Mouse (Mus musculus): ENCODE data around the gene Tollip.

Gene Tollip

DNA sequence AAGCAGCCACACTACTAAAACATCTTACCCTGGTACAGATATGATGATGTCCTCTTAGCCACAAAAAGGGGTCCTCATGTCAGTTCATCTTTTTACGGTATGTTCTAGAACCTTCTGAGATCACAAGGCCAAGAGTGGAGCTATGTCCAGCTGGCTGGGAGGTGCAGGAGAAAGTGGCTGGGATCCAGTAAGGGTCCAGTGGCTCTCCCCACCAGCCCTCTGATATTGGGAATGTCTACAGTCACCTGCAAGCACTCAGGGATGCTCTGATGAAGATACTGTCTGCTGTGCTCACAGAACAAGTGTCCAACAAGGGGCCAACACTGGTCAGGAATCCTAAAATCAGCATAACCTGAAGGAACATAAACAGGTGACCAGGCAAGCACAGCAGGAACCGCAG lies at the start of gene Tollip:
Gene Tollip (minus strand): TSS at position 101 of the 400 bp plus-strand sequence.
- DNase-seq, result no peak

DNA sequence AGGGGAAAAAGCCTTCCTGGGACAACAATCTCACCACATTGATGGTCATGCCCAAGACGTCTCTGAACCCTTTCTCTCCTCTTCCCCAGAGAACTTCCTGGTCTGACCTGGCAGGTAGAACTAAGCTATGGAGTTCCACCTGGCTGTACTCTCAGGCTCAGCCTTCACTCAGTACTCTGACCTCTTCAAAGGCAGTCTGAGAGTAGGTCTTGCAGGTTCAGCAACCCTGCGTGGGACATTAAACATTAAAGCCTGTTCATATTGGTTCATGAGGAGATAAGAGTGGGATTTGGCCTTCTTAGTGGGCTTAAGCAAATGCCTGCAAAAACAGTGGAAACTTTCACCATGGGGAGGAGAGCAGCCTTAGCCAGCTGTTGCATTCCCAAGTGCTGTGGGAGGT lies 48.0 kb upstream of the Tollip start:
- DNase-seq, result no peak

DNA sequence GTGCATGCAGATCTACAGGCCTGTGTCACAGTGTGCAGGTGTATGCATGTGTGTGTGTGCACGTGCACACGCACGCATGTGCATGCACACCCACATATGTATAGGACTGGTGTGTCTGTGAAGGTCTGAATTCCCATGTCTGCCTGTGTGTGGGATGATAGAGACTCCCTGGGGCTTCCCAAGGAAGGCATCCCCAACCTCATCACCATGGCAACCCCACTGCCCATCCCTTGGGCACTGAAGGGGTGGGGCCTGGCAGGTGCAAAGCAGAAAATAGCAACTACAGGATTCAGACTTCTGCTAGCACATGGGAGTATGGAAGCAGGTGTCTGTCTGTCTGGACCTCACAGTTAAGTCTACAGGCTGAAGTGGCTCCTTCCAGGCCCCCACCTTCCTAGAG lies 44.2 kb upstream of the Tollip start:
- DNase-seq, result no peak

DNA sequence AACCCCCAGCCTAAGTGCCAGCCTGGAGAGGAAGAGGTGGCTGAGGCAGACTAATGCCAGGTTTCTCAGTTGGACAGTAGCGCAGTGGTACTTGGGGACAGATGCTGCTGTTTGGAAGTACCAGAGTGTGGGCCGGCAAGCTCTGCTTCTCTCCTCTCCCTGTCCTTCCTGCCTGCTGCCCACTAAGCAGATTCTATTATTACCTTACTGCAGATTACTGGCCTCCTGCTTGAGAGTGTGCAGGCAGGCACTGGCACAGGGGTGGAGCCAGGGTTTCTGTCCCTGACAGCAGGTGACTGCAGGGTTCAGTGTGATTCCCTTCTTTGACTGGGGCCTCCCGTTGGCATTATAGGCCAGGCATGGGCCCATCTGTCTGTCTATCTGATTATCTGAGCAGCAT lies 43.2 kb upstream of the Tollip start:
- no peak for DNase-seq

- DNase-seq, result no peak
Observed at GRCm38 (mm10) chr7:141960926-141961325, 42.6 kb upstream of the Tollip start.

DNA sequence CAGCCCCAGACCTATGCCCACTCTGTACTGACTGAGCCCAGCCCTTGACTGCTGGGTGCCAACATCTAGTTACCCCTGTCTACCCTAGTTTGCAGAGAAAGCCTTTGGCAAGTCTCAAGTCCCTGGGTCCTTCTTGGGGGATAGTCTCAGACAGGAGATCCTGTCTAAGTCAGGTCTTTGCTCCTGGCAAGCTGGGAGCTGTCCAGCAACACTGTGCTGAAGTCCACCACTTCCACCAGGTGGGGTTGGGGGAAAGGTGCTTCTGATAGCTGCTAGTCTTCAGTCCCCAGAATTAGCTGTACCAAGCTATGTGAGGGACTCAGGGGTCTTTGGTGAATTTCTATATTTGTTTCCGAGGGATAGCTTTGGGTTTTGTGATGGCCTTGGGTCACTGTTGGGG lies 40.8 kb upstream of the Tollip start:
- DNase-seq, result no peak

GRCm38 (mm10) chr7:141958211-141958610 lies 39.9 kb upstream of the Tollip start:
- no peak for DNase-seq

- no peak for DNase-seq
Observed at GRCm38 (mm10) chr7:141957524-141958051, 39.3 kb upstream of the Tollip start.

DNA sequence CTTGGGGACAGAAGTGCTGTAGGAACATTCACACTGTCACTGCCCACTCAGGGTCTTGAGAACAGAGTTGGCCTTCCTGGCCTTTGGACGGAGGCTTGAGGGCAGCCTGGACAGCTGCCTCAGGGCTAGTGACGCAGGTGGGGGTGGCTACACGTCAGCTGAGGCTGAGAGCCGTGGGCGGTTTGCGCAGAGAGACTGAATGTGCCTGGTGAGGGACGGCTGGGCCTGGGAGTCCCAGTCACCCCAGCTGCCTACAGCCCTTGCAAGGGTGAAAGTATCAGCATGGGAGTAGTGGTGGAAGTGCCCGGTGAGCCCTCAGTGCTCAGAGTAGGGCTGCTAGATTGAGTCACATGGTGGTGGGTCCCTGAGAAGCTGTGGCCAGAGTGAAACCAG lies 37.9 kb upstream of the Tollip start:
- no peak for DNase-seq

GRCm38 (mm10) chr7:141955565-141956173 lies 37.4 kb upstream of the Tollip start:
- no peak for DNase-seq

DNA sequence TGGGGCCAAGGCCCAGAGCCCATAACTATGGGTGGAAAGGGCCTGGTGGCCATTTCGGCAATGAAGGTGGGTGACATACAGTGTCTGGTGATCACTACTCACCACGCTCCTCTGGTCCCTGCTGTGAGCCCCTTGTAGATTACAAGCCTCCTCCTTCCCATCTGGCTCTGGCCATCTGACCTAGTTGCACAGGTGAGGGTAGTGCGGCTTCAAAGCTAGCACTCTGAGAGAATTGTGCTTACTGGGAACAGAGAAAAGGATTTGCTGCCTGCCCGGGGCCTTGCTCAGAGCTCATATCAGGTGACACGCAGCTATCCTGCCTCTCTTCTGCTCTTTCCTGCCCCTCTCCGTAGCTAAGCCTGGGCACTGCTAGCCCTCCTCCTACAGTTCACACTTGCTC lies 35.3 kb upstream of the Tollip start:
- no peak for DNase-seq

GRCm38 (mm10) chr7:141952920-141953319 lies 34.6 kb upstream of the Tollip start:
- DNase-seq, result no peak

DNA sequence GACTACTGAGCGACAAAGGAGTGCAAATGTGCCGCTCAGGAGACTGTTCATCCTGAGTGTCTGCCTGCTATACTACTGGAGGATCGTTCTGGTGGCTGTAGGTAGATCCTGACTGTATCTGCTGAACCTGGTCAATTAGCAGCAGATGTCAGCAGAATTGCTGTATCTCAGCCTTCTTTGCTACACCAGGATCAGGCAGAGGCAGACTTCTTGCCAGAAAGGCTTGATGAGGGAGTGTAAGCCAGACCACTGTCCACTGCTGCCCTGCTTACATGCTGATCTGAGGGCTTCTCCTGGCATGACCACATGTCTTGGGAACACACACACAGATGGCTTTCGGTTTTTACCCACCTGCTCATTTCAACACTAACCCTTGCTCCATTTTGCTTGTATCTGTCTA lies 33.5 kb upstream of the Tollip start:
- DNase-seq, result no peak

DNA sequence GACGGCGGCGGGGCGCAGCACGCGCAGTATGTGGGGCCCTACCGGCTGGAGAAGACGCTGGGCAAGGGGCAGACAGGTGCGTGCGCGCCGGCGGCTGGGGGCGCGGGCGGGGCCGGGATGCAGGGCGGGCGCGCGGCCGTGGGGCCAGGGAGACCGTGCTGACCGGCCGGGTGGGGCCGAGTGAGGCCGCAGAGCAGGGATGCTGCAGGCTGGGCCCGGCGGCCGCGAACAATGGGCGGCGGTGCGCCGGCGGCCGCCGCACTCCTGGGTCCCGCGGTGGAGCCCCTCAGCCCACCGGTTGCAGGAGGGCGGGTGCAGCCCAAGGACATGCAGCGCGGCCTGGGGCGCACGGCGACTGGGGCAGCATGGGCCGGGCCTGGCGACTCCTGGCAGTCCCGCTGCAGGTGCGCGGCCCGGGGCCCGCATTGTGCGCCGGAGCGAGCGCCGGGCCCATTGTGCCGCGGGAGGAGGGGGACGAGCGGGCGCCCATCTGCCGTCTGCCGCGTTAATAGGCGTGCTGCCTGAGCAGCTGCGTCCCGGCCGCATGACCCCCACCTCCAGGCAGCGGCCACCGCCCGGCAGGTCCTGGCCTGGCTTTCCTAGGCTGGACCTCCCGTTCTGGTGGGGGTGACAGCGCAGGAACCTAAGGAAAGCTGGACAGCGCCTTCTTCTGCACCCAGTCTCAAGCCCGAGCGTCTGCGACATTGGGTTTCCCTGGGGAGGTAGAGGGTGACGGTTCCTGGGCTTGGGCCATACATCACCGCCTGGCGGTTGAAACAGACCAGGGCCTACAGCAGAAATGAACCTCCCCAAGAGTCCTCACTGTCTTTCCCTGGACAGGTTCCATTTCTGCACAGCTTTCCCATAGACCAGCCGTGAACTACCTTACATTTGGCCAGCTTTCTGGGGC lies 32.1 kb upstream of the Tollip start:
- peak; percentile 7 to 13 for DNase-seq

- no peak for DNase-seq
Observed at GRCm38 (mm10) chr7:141949799-141950103, 31.4 kb upstream of the Tollip start.

GRCm38 (mm10) chr7:141948906-141949798 lies 30.8 kb upstream of the Tollip start, which contains the start of gene Brsk2:
Brsk2 (plus strand) TSS chr7:141949751.
- DNase-seq, result peak; percentile 82 to 83

- no peak for DNase-seq
Observed at GRCm38 (mm10) chr7:141948045-141948444, 29.7 kb upstream of the Tollip start.

- no peak for DNase-seq
Observed at GRCm38 (mm10) chr7:141947512-141947911, 29.2 kb upstream of the Tollip start.

GRCm38 (mm10) chr7:141945927-141946326 lies 27.6 kb upstream of the Tollip start:
- no peak for DNase-seq

- DNase-seq, result no peak
Observed at GRCm38 (mm10) chr7:141943444-141943843, 25.1 kb upstream of the Tollip start.

- no peak for DNase-seq
Observed at GRCm38 (mm10) chr7:141934951-141935350, 16.6 kb upstream of the Tollip start.

DNA sequence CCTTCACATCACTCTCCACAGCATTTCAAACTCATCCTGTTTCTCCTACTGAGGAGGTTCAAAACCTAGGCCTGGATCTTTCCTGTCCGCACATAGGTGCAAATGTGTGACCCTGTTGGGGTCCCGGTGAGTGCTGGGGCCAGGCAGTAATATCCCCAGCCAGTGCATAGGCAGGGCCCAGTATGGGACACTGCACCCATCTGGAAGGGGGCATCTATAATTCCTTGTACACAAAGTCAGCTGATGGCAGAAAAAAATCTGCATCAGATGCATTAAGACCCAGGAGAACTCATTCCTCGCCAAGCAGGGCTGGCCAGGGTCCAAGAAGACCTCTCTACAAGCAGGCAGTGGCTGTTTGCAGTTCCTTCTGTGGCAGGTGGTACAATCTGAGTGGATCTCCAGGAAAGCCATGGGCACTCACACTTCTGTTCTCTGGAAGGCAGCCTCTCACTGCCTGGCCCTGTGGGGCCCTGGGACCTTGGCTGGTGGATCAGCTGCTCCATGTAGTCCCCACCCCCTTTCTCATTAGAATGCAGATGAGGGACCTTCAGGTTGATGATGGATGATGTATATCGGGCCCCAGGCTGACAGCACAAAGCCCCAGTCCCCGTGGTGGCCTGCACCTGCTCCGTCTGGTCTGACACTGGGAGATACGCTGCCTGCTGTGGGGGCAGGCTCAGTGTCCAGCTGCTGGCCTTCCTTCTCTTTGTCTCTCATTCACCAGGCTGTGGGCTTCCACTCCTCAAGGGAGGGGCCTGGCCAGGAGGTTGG lies 16.0 kb upstream of the Tollip start:
- DNase-seq, result no peak
